Mouse (Mus musculus): ENCODE measurements around the gene Samd1. TPM values are rescaled to one million over a fixed set of nuclear protein-coding genes. Genes with fewer than 3 reads are reported as not detected.
A peak's percentile ranks its signal among the peaks of the same experiment; 100 is the strongest.

The Samd1 gene
- polyA plus RNA-seq, 1 experiment from 2014 or later: 13.6 TPM

DNA sequence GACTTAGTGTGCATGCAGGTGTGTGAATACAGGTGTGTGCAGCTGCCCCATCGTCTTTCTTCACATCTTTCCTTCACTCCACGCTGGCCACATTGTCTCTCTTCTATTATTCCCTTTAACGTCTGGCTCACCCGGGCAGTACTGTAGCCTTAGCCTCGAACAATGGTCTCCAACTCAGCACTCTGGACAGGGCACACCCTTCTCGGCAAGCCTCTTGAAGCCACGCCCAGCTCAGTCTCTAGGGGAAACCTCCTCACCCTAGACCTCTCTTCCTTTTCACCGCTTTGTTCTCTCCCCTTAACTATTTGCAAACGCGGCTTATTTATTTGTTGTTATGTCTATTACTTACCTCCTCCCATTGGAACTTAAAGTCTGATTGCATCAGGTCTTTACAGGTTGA is 30.0 kb downstream of the Samd1 start:
- WGBS: 14% methylated on average over 10 of the region's 10 CpGs
- Histone ChIP-seq H3K9me3 (ENCODE audit: control insufficient read depth, low read length) (no peaks in the 10 kb centered on the region), H3K27ac (ENCODE audit: low read depth, low read length) (no peak overlapping the region), H3K4me2 (ENCODE audit: low read depth, low read length) (no peak overlapping the region), H3K36me3 (ENCODE audit: control insufficient read depth, insufficient read depth, low read length) (no peaks in the 10 kb centered on the region), H3K4me3 (ENCODE audit: low read depth, low read length) (no peak overlapping the region), H3K9ac (replicated peaks; ENCODE audit: low read depth, low read length) (no peak overlapping the region), H3K4me1 (ENCODE audit: control insufficient read depth, insufficient read depth, low read length) (peaks cover 7% of the 10 kb centered on the region; the same call in 1 of the 2 replicates), H3K27me3 (ENCODE audit: control insufficient read depth, insufficient read depth, low read length) (peaks cover 3% of the 10 kb centered on the region; the same call in 1 of the 2 replicates)
- ATAC-seq (ENCODE audit: low read depth): no peak

DNA sequence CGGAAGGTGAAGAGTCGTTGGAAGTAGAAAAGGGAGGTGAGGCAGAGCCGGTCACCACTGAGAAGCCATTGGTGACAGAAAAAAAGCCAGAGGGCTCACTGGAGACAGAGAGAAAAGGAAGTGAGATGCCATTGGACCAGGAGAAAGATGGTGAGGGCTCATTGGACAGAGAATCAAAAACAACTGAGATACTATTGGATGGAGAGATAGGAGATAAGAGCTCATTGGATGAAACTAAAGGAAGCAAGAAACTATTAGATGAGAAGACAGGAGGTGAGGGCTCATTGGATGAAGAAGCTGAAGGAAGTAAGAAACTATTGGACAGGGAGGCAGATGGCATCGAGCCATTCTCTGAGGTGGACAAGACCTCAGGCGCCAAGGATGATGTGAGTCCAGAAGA is 31.8 kb downstream of the Samd1 start:
- WGBS: 95% methylated on average over 5 of the region's 5 CpGs
- no peak for ATAC-seq (ENCODE audit: low read depth)
- Histone ChIP-seq H3K27me3 (ENCODE audit: control insufficient read depth, insufficient read depth, low read length) (peaks cover 3% of the 10 kb centered on the region; the same call in 1 of the 2 replicates), H3K4me3 (ENCODE audit: low read depth, low read length) (no peak overlapping the region), H3K27ac (ENCODE audit: low read depth, low read length) (no peak overlapping the region), H3K36me3 (ENCODE audit: control insufficient read depth, insufficient read depth, low read length) (no peaks in the 10 kb centered on the region), H3K4me1 (ENCODE audit: control insufficient read depth, insufficient read depth, low read length) (peaks cover 7% of the 10 kb centered on the region; the same call in 1 of the 2 replicates), H3K4me2 (ENCODE audit: low read depth, low read length) (no peak overlapping the region), H3K9ac (replicated peaks; ENCODE audit: low read depth, low read length) (no peak overlapping the region), H3K9me3 (ENCODE audit: control insufficient read depth, low read length) (no peaks in the 10 kb centered on the region)

DNA sequence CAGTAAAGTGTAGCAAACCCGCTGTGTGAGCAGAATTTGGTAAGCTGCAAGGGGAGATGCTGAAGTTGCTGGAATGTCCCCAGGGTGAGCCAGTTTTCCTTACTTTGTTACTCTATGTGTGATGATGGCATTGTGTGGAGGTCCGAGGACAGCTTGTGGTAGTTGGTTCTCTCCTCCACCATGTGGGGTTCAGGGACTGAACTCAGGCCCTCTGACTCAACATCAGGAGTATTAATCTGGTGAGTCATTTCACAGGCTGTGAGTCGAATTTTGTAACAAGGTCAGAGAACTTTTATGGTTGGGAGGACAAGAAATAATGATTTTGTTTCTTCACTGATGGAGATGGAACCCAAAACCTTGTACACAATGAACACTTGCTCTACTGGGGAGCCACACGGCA is 35.3 kb downstream of the Samd1 start:
- Histone ChIP-seq H3K4me2 (ENCODE audit: low read depth, low read length) (no peak overlapping the region), H3K27me3 (ENCODE audit: control insufficient read depth, insufficient read depth, low read length) (no peaks in the 10 kb centered on the region), H3K4me3 (ENCODE audit: low read depth, low read length) (no peak overlapping the region), H3K4me1 (ENCODE audit: control insufficient read depth, insufficient read depth, low read length) (no peaks in the 10 kb centered on the region), H3K27ac (ENCODE audit: low read depth, low read length) (no peak overlapping the region), H3K36me3 (ENCODE audit: control insufficient read depth, insufficient read depth, low read length) (no peaks in the 10 kb centered on the region), H3K9me3 (ENCODE audit: control insufficient read depth, low read length) (no peaks in the 10 kb centered on the region), H3K9ac (replicated peaks; ENCODE audit: low read depth, low read length) (no peak overlapping the region)
- 76% methylated on average over 4 of the region's 4 CpGs for WGBS
- no peak for ATAC-seq (ENCODE audit: low read depth)

DNA sequence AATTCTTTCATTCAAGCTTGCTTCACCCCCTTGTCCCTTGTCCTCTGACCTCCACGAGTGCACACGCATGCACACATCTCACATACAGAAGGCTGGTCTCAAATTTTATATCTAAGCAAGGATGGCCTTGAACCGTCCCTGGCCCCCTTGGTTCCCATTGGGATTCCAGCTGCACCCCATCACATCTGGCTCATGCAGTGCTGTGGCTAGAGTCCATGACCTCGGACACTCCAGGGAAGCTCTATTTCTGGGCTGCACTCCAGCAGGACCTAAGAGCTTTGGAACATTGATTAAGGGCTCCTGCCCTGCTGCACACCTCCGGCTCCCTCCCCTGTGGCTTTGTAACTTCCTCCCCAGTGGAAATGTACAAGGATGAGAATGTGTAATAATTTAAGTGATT is 40.5 kb downstream of the Samd1 start:
- H3K27me3 ChIP-seq (ENCODE audit: control insufficient read depth, insufficient read depth, low read length): peaks cover 11% of the 10 kb centered on the region
- no peak overlapping the region for H3K9ac ChIP-seq (replicated peaks; ENCODE audit: low read depth, low read length)
- no peak overlapping the region for H3K27ac ChIP-seq (ENCODE audit: low read depth, low read length)

DNA sequence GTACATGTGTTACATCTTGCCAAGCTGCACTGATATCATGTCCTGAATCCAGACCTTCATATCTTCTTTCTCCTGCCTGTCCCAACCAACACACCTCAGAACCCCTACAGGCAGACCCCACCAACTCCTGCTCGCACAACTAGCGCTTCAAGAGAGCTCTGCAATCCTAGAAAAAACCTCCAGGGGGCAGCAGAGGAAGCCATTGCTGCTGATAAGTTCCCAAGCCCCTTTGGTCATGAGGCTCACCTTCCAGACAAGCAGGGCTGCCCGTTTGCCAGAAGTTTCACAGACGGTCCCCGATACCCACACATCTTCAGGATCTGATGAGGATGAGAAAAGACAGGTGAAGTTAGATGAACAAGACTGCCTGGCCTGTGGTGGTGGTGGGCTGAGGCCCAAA is 41.6 kb downstream of the Samd1 start:
- Histone ChIP-seq H3K27me3 (ENCODE audit: control insufficient read depth, insufficient read depth, low read length) (peaks cover 16% of the 10 kb centered on the region), H3K9me3 (ENCODE audit: control insufficient read depth, low read length) (no peaks in the 10 kb centered on the region), H3K36me3 (ENCODE audit: control insufficient read depth, insufficient read depth, low read length) (no peaks in the 10 kb centered on the region), H3K9ac (replicated peaks; ENCODE audit: low read depth, low read length) (no peak overlapping the region), H3K4me1 (ENCODE audit: control insufficient read depth, insufficient read depth, low read length) (no peaks in the 10 kb centered on the region), H3K27ac (ENCODE audit: low read depth, low read length) (no peak overlapping the region), H3K4me3 (ENCODE audit: low read depth, low read length) (no peak overlapping the region), H3K4me2 (ENCODE audit: low read depth, low read length) (no peak overlapping the region)
- peak; percentile 33; the same call in 1 of the 2 replicates for ATAC-seq (ENCODE audit: low read depth)
- WGBS: 11% methylated on average over 5 of the region's 5 CpGs

More for the DNA sequence above, 40.5 kb downstream of the Samd1 start:
- Histone ChIP-seq H3K9me3 (ENCODE audit: control insufficient read depth, low read length) (no peaks in the 10 kb centered on the region), H3K4me3 (ENCODE audit: low read depth, low read length) (no peak overlapping the region), H3K4me1 (ENCODE audit: control insufficient read depth, insufficient read depth, low read length) (no peaks in the 10 kb centered on the region), H3K36me3 (ENCODE audit: control insufficient read depth, insufficient read depth, low read length) (no peaks in the 10 kb centered on the region), H3K4me2 (ENCODE audit: low read depth, low read length) (no peak overlapping the region)
- WGBS: 78% methylated on average over 5 of the region's 5 CpGs
- ATAC-seq (ENCODE audit: low read depth): no peak

DNA sequence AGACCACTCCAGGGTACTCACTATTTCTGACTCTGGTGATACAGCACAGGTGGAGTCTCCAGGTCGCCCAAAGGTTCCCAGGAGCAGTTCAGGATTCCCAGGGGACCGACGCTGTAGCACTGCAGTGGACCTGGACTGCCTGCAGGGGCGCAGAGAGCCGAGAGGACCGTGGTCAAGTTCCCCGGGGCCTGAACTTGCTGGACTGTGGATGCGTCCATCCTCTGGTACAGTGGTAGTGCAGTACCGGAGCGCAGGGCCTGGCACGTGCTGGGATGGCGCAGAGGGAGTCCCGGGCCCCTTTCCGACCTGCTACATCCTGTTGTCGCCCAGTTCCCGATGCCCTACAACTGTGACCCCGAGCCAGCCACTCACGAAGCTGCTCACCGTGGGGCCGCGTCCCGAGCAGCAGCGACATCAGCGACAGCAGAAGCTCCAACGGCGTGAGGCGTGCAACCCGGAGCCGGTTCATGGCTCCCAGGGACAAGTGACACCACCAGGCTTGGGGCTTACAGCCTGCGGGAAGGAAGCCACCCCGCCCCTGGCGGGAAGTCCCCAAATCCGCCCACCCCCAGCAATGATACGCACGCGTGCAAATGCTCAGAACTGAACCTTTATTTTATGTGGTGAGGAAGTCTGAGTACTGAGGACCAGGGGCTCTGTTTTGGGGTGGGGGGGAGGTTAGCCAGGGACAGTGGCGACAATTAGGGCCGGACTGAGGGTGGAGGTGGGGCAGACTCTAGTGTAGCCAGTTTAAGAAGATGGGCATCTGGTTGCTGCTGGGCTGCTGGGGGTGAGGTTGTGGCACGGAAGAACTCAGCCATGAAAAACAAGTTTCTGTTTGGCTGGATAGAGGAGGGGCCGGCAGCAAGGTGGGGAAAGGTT is 44.8 kb downstream of the Samd1 start, which contains the start of gene Il27ra:
TSS of gene Il27ra (minus strand) at position 524 of the 882 bp plus-strand sequence.
- 5% methylated on average over 40 of the region's 40 CpGs for WGBS
- H3K36me3 ChIP-seq (ENCODE audit: control insufficient read depth, insufficient read depth, low read length): no peaks in the 10 kb centered on the region
- H3K4me2 ChIP-seq (ENCODE audit: low read depth, low read length): peak within 1 kb of the TSS; percentile 47
- H3K27ac ChIP-seq (ENCODE audit: low read depth, low read length): no peak within 1 kb of the TSS
- peak; percentile 68 for ATAC-seq (ENCODE audit: low read depth)
- H3K4me1 ChIP-seq (ENCODE audit: control insufficient read depth, insufficient read depth, low read length): no peaks in the 10 kb centered on the region
- H3K27me3 ChIP-seq (ENCODE audit: control insufficient read depth, insufficient read depth, low read length): peaks cover 28% of the 10 kb centered on the region
- H3K9ac ChIP-seq (replicated peaks; ENCODE audit: low read depth, low read length): no peak within 1 kb of the TSS; the same call in 1 of the 2 replicates
- peak within 1 kb of the TSS; percentile 16; the same call in 1 of the 2 replicates for H3K4me3 ChIP-seq (ENCODE audit: low read depth, low read length)
- H3K9me3 ChIP-seq (ENCODE audit: control insufficient read depth, low read length): no peaks in the 10 kb centered on the region

DNA sequence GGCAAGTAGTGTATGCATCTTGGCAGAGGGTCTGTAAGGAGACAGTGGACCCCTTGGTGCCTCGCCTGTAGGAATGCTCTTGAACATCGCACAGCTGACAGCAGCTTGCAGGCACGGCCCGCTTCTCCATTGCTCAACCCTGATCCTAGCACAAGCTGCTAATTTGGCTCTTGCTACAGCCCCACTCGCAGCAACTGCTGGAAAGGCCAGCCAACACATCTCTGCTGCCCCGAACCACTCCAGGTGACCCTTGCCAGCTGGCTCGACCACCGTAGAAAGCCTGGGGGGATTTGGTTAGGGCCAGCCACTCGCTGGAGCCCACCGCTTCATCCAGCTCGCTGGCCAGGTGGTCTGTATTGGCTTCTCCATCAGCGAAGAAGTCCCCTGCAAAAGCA is 45.5 kb downstream of the Samd1 start:
- 43% methylated on average over 12 of the region's 12 CpGs for WGBS
- Histone ChIP-seq H3K4me3 (ENCODE audit: low read depth, low read length) (no peak overlapping the region), H3K4me2 (ENCODE audit: low read depth, low read length) (no peak overlapping the region), H3K27me3 (ENCODE audit: control insufficient read depth, insufficient read depth, low read length) (peaks cover 28% of the 10 kb centered on the region), H3K4me1 (ENCODE audit: control insufficient read depth, insufficient read depth, low read length) (no peaks in the 10 kb centered on the region), H3K36me3 (ENCODE audit: control insufficient read depth, insufficient read depth, low read length) (no peaks in the 10 kb centered on the region), H3K9ac (replicated peaks; ENCODE audit: low read depth, low read length) (no peak overlapping the region), H3K27ac (ENCODE audit: low read depth, low read length) (no peak overlapping the region), H3K9me3 (ENCODE audit: control insufficient read depth, low read length) (no peaks in the 10 kb centered on the region)
- ATAC-seq (ENCODE audit: low read depth): no peak

DNA sequence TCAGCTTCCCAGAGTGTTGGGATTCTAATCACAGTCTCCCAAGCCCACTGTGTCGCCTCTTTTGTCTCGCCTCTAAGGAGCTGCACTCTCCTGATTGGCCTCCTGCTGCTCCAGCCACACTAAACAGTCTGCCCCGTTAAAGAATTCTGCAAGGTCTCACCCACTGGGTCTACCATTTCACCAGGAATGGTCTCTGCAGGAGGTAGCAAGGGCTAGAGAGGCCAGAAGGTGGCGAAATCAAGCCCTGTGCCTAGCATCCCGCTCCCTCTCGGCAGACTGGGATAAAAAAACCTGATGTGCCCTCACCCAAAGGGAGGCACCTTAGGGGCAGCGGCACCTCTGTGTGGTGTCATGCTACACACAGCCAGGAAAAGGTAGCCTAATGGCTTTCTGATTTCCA is 46.6 kb downstream of the Samd1 start:
- Histone ChIP-seq H3K9me3 (ENCODE audit: control insufficient read depth, low read length) (no peaks in the 10 kb centered on the region), H3K36me3 (ENCODE audit: control insufficient read depth, insufficient read depth, low read length) (no peaks in the 10 kb centered on the region), H3K4me2 (ENCODE audit: low read depth, low read length) (no peak overlapping the region), H3K4me1 (ENCODE audit: control insufficient read depth, insufficient read depth, low read length) (no peaks in the 10 kb centered on the region), H3K9ac (replicated peaks; ENCODE audit: low read depth, low read length) (no peak overlapping the region), H3K27ac (ENCODE audit: low read depth, low read length) (no peak overlapping the region), H3K4me3 (ENCODE audit: low read depth, low read length) (no peak overlapping the region), H3K27me3 (ENCODE audit: control insufficient read depth, insufficient read depth, low read length) (peaks cover 28% of the 10 kb centered on the region)
- no peak for ATAC-seq (ENCODE audit: low read depth)
- 8% methylated on average over 7 of the region's 7 CpGs for WGBS

DNA sequence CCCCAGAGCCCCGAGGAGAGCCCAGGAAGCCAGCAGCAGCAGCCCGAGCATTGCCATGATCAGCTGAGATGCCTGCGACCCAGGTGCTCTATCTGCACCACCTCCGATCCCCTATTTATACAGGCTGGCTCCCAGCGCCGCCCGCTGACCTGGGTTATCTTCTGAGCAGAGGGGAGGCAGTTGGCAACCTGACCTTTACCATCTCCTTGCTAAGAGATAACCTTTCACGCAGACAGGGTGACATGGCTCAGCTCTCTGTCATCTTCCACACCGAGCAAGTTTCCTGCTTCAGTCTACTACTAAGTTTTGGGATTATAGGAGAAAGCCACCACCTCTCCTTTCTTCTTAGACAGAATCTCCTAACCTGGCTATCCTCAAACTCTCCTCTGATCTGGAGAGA is 47.4 kb downstream of the Samd1 start, which contains the start of gene Rln3:
TSS of gene Rln3 (minus strand) at position 101 of the 400 bp plus-strand sequence.
- Histone ChIP-seq H3K36me3 (ENCODE audit: control insufficient read depth, insufficient read depth, low read length) (no peaks in the 10 kb centered on the region), H3K4me1 (ENCODE audit: control insufficient read depth, insufficient read depth, low read length) (no peaks in the 10 kb centered on the region), H3K9ac (replicated peaks; ENCODE audit: low read depth, low read length) (no peak within 1 kb of the TSS), H3K9me3 (ENCODE audit: control insufficient read depth, low read length) (no peaks in the 10 kb centered on the region), H3K27ac (ENCODE audit: low read depth, low read length) (no peak within 1 kb of the TSS), H3K27me3 (ENCODE audit: control insufficient read depth, insufficient read depth, low read length) (peaks cover 28% of the 10 kb centered on the region), H3K4me2 (ENCODE audit: low read depth, low read length) (no peak within 1 kb of the TSS), H3K4me3 (ENCODE audit: low read depth, low read length) (no peak within 1 kb of the TSS)
- ATAC-seq (ENCODE audit: low read depth): no peak
- WGBS: 6% methylated on average over 9 of the region's 9 CpGs
